Mouse (Mus musculus) bone marrow, adult 2 months (tissue): Measurements from ENCODE around the gene Cmc2.

ENCODE experiments used
- CTCF ChIP-seq: fragments of 200-500 bp; IDR thresholded peaks from 2 replicates; pipeline ENCODE4 v1.5.1; 2011; ENCODE audit warnings: low read length, control low read depth; ENCODE audit not compliant: control insufficient read depth, insufficient read depth
- POLR2A ChIP-seq: fragments of 200-500 bp; IDR thresholded peaks from 2 replicates; pipeline ENCODE4 v1.6.1; 2011; ENCODE audit warnings: low read depth, mild to moderate bottlenecking, control low read depth, low read length, borderline replicate concordance; ENCODE audit not compliant: control insufficient read depth

- TF ChIP-seq CTCF (no peak), POLR2A (no peak)
Measured at GRCm38 (mm10) chr8:116905252-116905651, 16.0 kb downstream of the Cmc2 start.
